Mouse (Mus musculus) liver, embryonic 12.5 days (tissue): Measurements from ENCODE around the gene Olfr1013. TPM values are rescaled to one million over a fixed set of nuclear protein-coding genes. Genes with fewer than 3 reads are reported as not detected.

Experiments
- ATAC-seq: fragments of 200-750 bp; cut with Nextera tagmentation; 2 replicates; pipeline ENCODE4 v1.8.0; 2017; ENCODE audit warnings: moderate number of reproducible peaks, mild to moderate bottlenecking, moderate library complexity
- H3K27ac ChIP-seq: fragments of 300-500 bp; sonication (generic); 2 replicates; pipeline ENCODE4 v1.5.1; 2016; ENCODE audit warnings: mild to moderate bottlenecking
- H3K27me3 ChIP-seq: fragments of 300-500 bp; sonication (generic); replicated peaks from 2 replicates; pipeline ENCODE4 v1.6.1; 2016; ENCODE audit warnings: mild to moderate bottlenecking, moderate library complexity
- H3K36me3 ChIP-seq: fragments of 300-500 bp; sonication (generic); 2 replicates; pipeline ENCODE4 v1.6.1; 2016; ENCODE audit warnings: mild to moderate bottlenecking, moderate library complexity
- H3K4me1 ChIP-seq: fragments of 300-500 bp; sonication (generic); 2 replicates; pipeline ENCODE4 v1.6.1; 2016
- H3K4me2 ChIP-seq: fragments of 300-500 bp; sonication (generic); 2 replicates; pipeline ENCODE4 v1.6.1; 2016; ENCODE audit warnings: mild to moderate bottlenecking, moderate library complexity
- H3K4me3 ChIP-seq: fragments of 300-500 bp; sonication (generic); 2 replicates; pipeline ENCODE4 v1.5.1; 2016; ENCODE audit warnings: mild to moderate bottlenecking, moderate library complexity
- H3K9ac ChIP-seq: fragments of 300-500 bp; sonication (generic); 2 replicates; pipeline ENCODE4 v1.6.1; 2016; ENCODE audit warnings: mild to moderate bottlenecking, moderate library complexity
- H3K9me3 ChIP-seq: fragments of 300-500 bp; sonication (generic); replicated peaks from 2 replicates; pipeline ENCODE4 v1.6.1; 2016; ENCODE audit warnings: mild to moderate bottlenecking, moderate library complexity
- WGBS: fragments of 180-500 bp; shearing (Covaris S2); methylation state at CpG from one replicate; pipeline ENCODE4 v1.1.7; 2016; ENCODE audit not compliant: insufficient replicate concordance; 5-methylcytosine and 5-hydroxymethylcytosine counted together
- polyA plus RNA-seq: library from polyadenylated mRNA; unstranded; fragments of >200 nt; fragmentation: Nextera tagmentation; extraction: Ambion mirVana; gene quantifications from 2 replicates; pipeline ENCODE4 v1.2.1, GENCODE M21; 2016

The Olfr1013 gene
- not detected in 2 replicates for polyA plus RNA-seq

DNA sequence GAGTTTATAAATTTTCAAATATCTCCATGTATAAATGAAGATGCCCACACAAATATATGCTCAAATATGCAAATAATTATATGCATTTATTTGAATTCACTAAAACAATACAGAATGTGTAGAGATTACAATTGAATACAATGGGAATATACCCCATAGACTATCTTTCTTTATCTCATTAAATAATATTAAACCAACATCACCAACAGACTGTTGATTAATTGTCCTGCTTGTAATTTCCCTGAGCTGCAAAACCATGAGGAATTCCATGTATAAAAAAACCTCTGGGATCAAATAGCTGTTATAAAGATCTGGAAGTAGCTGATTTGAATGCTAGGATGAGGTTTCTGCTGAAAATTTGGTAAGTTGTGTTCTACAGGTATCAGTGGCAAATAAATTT is at the start of gene Olfr1013:
TSS of gene Olfr1013 (plus strand) at position 301 of the 400 bp plus-strand sequence.
- no peaks in the 10 kb centered on the region for H3K9me3 ChIP-seq
- H3K4me2 ChIP-seq, result no peak within 1 kb of the TSS
- H3K4me3 ChIP-seq, result no peak within 1 kb of the TSS
- no peak for ATAC-seq
- no peak within 1 kb of the TSS for H3K9ac ChIP-seq
- H3K27ac ChIP-seq, result no peak within 1 kb of the TSS
- no peaks in the 10 kb centered on the region for H3K4me1 ChIP-seq
- H3K27me3 ChIP-seq, result no peaks in the 10 kb centered on the region
- H3K36me3 ChIP-seq, result no peaks in the 10 kb centered on the region

DNA sequence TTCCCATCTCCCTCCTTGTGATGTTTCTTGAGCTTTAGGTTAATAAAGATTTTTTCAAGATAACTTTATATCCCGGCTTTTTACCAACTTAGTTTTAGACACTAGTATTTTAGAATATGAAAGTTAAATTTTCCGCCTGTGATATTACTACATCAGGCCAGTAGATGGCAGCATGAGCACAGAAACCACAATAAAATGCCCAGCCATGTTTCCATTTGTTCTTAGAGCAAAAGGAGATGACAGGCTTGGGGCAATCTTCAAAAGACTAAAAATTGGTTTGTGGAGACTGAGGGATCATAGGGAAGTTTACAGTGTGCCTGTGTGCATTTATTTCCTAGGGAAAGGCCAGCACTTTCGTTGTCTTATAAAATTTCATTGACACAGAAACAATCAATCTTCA is 41.1 kb upstream of the Olfr1013 start:
- 14% methylated on average over 3 of the region's 3 CpGs for whole genome bisulfite sequencing
- Histone ChIP-seq H3K4me2 (no peak overlapping the region), H3K36me3 (no peaks in the 10 kb centered on the region), H3K27me3 (no peaks in the 10 kb centered on the region), H3K9me3 (no peaks in the 10 kb centered on the region), H3K9ac (no peak overlapping the region), H3K4me3 (no peak overlapping the region), H3K4me1 (no peaks in the 10 kb centered on the region), H3K27ac (no peak overlapping the region)
- no peak for ATAC-seq

DNA sequence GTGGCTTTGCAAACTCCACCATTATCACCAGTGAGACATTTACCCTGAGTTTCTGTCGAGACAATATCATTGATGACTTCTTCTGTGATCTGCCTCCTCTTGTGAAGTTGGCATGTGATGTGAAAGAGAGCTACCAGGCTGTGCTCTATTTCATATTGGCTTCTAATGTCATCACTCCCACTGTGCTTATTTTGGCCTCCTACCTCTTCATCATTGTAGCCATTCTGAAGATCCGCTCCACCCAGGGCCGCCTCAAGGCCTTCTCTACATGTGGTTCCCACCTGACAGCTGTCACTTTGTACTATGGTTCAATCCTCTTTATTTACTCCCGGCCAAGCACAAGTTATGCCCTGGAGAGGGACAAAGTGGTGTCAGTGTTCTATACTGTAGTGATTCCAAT is 13.1 kb upstream of the Olfr1013 start:
- no peak for ATAC-seq
- WGBS, result 64% methylated on average over 4 of the region's 4 CpGs
- Histone ChIP-seq H3K4me1 (no peaks in the 10 kb centered on the region), H3K9ac (no peak overlapping the region), H3K4me2 (no peak overlapping the region), H3K27ac (no peak overlapping the region), H3K27me3 (no peaks in the 10 kb centered on the region), H3K4me3 (no peak overlapping the region), H3K36me3 (no peaks in the 10 kb centered on the region), H3K9me3 (no peaks in the 10 kb centered on the region)

DNA sequence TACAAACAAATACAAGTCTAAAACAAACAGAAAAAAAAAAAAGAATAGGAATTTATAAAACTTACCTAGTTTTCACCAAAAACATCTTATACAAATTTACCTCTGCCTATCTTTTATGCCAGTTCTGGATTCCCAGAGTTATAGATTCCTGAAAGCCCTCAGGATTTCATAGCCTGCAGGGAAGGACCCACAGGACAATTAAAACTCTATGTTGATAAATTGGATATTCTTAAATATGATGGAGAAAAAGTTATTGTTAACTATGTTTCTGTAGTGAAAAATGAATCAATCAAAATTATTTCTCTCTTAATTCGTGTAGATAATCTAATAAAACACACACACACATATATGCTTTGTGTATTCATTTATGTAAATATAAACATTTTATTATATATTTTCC is 4.2 kb upstream of the Olfr1013 start, which contains the start of gene Olfr1012:
TSS of gene Olfr1012 (minus strand) at position 101 of the 400 bp plus-strand sequence.
- no peak within 1 kb of the TSS for H3K4me3 ChIP-seq
- WGBS, result 44% methylated on average over 1 of the region's 1 CpGs
- ATAC-seq, result no peak

DNA sequence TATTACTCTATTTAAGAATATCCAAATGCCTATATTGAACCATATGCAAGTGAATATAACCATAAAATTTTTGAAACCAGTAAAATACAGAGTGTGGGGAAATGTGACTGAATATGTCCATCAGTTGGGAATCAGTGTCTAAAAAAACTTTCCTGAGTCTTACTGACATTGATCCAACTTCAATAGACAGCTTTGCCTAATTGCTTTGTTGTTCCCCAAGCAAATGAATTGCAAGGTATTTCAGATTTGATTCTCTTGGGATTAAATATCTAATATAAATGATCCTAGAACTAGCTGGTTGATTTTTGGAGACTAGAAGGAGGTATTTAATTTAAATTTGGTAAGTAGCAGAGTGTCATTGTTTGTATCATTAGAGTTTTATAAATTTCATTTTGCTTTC is 5.5 kb downstream of the Olfr1013 start, which contains the start of gene Olfr1014:
TSS of gene Olfr1014 (plus strand) at position 301 of the 400 bp plus-strand sequence.
- no peaks in the 10 kb centered on the region for H3K27me3 ChIP-seq
- no peak within 1 kb of the TSS for H3K4me2 ChIP-seq
- no peak within 1 kb of the TSS for H3K27ac ChIP-seq
- H3K4me1 ChIP-seq, result no peaks in the 10 kb centered on the region
- H3K36me3 ChIP-seq, result no peaks in the 10 kb centered on the region
- ATAC-seq, result no peak
- H3K9ac ChIP-seq, result no peak within 1 kb of the TSS
- no peak within 1 kb of the TSS for H3K4me3 ChIP-seq
- H3K9me3 ChIP-seq, result no peaks in the 10 kb centered on the region

More for the DNA sequence above, 4.2 kb upstream of the Olfr1013 start, which contains the start of gene Olfr1012:
- Histone ChIP-seq H3K27me3 (no peaks in the 10 kb centered on the region), H3K36me3 (no peaks in the 10 kb centered on the region), H3K9ac (no peak within 1 kb of the TSS), H3K9me3 (no peaks in the 10 kb centered on the region), H3K27ac (no peak within 1 kb of the TSS), H3K4me2 (no peak within 1 kb of the TSS), H3K4me1 (no peaks in the 10 kb centered on the region)

DNA sequence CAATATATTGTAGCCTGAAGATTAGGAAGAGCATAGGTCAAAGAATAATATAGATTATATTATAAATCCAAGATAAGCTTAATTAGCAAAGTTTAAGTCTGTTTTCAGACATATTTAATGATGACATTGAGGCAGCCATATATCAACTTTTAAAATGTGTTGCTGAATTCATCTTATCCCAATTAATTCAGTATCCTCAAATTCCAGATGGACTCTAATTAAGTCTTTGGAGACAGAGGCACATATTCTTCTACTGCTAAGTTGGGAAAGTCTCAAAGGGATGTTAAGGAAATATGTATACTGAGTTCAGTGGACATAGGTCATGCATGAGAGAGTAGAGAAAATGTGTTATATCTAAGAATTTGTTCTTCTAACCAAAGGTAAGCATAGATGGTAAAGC is 14.8 kb downstream of the Olfr1013 start, which contains the start of gene Olfr1015:
TSS of gene Olfr1015 (plus strand) at position 301 of the 400 bp plus-strand sequence.
- Histone ChIP-seq H3K9me3 (no peaks in the 10 kb centered on the region), H3K9ac (no peak within 1 kb of the TSS)
- ATAC-seq, result no peak

DNA sequence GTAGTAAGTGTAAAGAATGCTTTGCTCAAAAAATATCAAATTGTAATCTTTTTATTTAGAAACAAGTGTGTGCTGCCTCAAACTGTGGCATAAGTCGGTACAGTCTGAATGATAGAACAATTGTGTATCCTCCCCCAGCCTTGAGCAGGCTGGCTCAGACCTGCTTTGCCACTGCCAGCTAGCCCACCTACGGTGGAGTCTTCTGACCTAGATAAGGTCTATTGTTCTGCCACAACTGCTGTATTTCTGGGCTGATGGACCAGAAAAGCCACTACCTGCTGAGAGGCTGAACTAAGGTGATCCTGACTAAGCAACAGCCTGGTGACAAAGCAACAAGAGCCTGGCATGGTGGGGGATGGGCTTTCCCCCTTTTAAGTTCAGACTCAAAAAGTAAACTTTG is 25.4 kb downstream of the Olfr1013 start:
- 61% methylated on average over 2 of the region's 2 CpGs for WGBS
- ATAC-seq, result no peak
- H3K9ac ChIP-seq, result no peak overlapping the region

More for the DNA sequence above, 14.8 kb downstream of the Olfr1013 start, which contains the start of gene Olfr1015:
- H3K4me3 ChIP-seq, result no peak within 1 kb of the TSS
- H3K36me3 ChIP-seq, result no peaks in the 10 kb centered on the region
- H3K27me3 ChIP-seq, result no peaks in the 10 kb centered on the region
- H3K4me2 ChIP-seq, result no peak within 1 kb of the TSS
- no peak within 1 kb of the TSS for H3K27ac ChIP-seq
- H3K4me1 ChIP-seq, result no peaks in the 10 kb centered on the region

DNA sequence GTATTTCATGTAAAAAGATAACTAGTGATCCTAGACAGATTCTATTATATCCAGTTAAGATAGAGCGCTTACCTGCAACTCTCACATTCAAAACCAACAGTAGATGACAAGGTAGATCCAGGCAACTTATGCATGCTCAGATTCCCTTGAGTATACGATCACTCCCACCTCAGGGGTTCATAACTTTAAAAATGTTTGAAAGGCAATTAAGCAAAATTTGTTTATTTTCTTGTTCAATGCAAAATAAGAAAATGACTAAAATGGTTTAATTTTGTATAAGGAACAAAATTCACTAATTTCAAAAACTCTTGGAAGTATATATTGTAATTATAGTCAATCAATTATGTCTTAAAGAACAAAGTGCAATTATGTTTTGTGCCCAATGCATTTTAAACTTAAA is 35.5 kb downstream of the Olfr1013 start, which contains the start of gene Olfr1016:
TSS of gene Olfr1016 (minus strand) at position 101 of the 400 bp plus-strand sequence.
- no peak within 1 kb of the TSS for H3K9ac ChIP-seq
- no peak for ATAC-seq
- H3K4me2 ChIP-seq, result no peak within 1 kb of the TSS
- H3K27me3 ChIP-seq, result no peaks in the 10 kb centered on the region
- 73% methylated on average over 2 of the region's 2 CpGs for WGBS
- H3K9me3 ChIP-seq, result no peaks in the 10 kb centered on the region
- no peaks in the 10 kb centered on the region for H3K4me1 ChIP-seq
- H3K4me3 ChIP-seq, result no peak within 1 kb of the TSS
- H3K36me3 ChIP-seq, result no peaks in the 10 kb centered on the region
- H3K27ac ChIP-seq, result no peak within 1 kb of the TSS

More for the DNA sequence above, 25.4 kb downstream of the Olfr1013 start:
- H3K27me3 ChIP-seq, result no peaks in the 10 kb centered on the region
- no peaks in the 10 kb centered on the region for H3K4me1 ChIP-seq
- H3K36me3 ChIP-seq, result no peaks in the 10 kb centered on the region
- no peaks in the 10 kb centered on the region for H3K9me3 ChIP-seq
- H3K27ac ChIP-seq, result no peak overlapping the region
- H3K4me3 ChIP-seq, result no peak overlapping the region
- H3K4me2 ChIP-seq, result no peak overlapping the region

DNA sequence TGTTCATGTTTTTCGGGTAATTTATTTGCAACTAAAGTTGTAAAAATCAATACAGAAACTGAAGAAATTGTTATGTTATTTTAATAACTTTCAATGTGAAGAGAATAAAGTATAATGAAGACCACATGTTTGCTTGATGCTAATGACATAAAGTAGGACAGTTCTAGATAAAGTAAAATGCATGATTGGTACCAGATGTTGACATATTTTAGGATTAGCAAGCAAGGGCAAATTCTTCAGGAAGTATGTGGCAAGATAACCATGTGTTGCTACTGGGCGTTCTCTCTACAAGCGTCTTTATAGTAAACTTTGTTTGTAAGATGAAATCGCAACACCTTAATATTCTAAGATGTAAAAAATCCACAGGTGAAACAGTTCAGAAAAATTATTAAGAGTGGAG is 37.6 kb downstream of the Olfr1013 start:
- Histone ChIP-seq H3K9ac (no peak overlapping the region), H3K27ac (no peak overlapping the region), H3K4me3 (no peak overlapping the region), H3K4me2 (no peak overlapping the region), H3K27me3 (no peaks in the 10 kb centered on the region), H3K4me1 (no peaks in the 10 kb centered on the region), H3K9me3 (no peaks in the 10 kb centered on the region), H3K36me3 (no peaks in the 10 kb centered on the region)
- ATAC-seq, result no peak
- 67% methylated on average over 4 of the region's 4 CpGs for WGBS

DNA sequence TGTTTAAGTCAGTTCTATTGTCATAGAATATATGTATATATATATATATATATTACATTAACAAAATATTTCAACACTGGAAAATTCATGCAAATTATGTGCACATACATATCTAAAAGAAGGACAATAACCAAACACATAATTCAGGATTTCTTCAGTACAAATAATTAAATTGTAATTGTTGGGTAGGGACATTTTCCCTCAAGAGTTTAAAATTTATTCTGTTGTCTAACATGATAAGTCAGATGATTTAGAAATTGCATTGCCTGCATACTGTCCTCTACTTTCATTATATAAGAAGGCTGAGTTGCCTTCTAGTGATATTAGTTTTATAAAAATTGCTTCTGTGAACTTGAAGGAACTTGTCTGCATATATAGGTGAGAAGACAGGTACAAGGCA is 51.3 kb downstream of the Olfr1013 start, which contains the start of gene Olfr1018:
TSS of gene Olfr1018 (plus strand) at position 301 of the 400 bp plus-strand sequence.
- H3K9me3 ChIP-seq, result no peaks in the 10 kb centered on the region
- H3K4me1 ChIP-seq, result no peaks in the 10 kb centered on the region
- ATAC-seq, result no peak
- no peaks in the 10 kb centered on the region for H3K36me3 ChIP-seq
- no peak within 1 kb of the TSS for H3K9ac ChIP-seq
- no peaks in the 10 kb centered on the region for H3K27me3 ChIP-seq
- H3K4me2 ChIP-seq, result no peak within 1 kb of the TSS
- no peak within 1 kb of the TSS for H3K27ac ChIP-seq
- no peak within 1 kb of the TSS for H3K4me3 ChIP-seq

Other genes starting within 250 kb of the Olfr1013 start
- gene 4833423E24Rik, start 248.1 kb upstream of the Olfr1013 start, polyA plus RNA-seq, result not detected in 2 replicates
- not detected in 2 replicates for gene Olfr996, start 187.9 kb upstream of the Olfr1013 start, polyA plus RNA-seq
- gene Olfr998, start 178.2 kb upstream of the Olfr1013 start, polyA plus RNA-seq, result not detected in 2 replicates
- not detected in 2 replicates for gene Olfr1000, start 155.2 kb upstream of the Olfr1013 start, polyA plus RNA-seq
- not detected in 2 replicates for gene Olfr1002, start 116.4 kb upstream of the Olfr1013 start, polyA plus RNA-seq
- gene Olfr154, start 102.6 kb upstream of the Olfr1013 start, polyA plus RNA-seq, result not detected in 2 replicates
- not detected in 2 replicates for gene Olfr1006, start 88.3 kb upstream of the Olfr1013 start, polyA plus RNA-seq
- gene Olfr1008, start 77.7 kb upstream of the Olfr1013 start, polyA plus RNA-seq, result not detected in 2 replicates
- gene Olfr1009, start 51.7 kb upstream of the Olfr1013 start, polyA plus RNA-seq, result not detected in 2 replicates
- not detected in 2 replicates for gene Olfr1012, start 4.3 kb upstream of the Olfr1013 start, polyA plus RNA-seq
- gene Olfr1014, start 5.6 kb downstream of the Olfr1013 start, polyA plus RNA-seq, result not detected in 2 replicates
- gene Olfr1015, start 14.9 kb downstream of the Olfr1013 start, polyA plus RNA-seq, result not detected in 2 replicates
- gene Olfr1016, start 35.4 kb downstream of the Olfr1013 start, polyA plus RNA-seq, result not detected in 2 replicates
- not detected in 2 replicates for gene Olfr1018, start 51.4 kb downstream of the Olfr1013 start, polyA plus RNA-seq
- gene Olfr1019, start 78.4 kb downstream of the Olfr1013 start, polyA plus RNA-seq, result not detected in 2 replicates
- not detected in 2 replicates for gene Olfr1020, start 79.9 kb downstream of the Olfr1013 start, polyA plus RNA-seq
- gene Olfr1022, start 101.5 kb downstream of the Olfr1013 start, polyA plus RNA-seq, result not detected in 2 replicates
- not detected in 2 replicates for gene Olfr1023, start 118.5 kb downstream of the Olfr1013 start, polyA plus RNA-seq
- gene Olfr1024, start 138.0 kb downstream of the Olfr1013 start, polyA plus RNA-seq, result not detected in 2 replicates
- gene Olfr1025-ps1, start 148.1 kb downstream of the Olfr1013 start, polyA plus RNA-seq, result not detected in 2 replicates
- not detected in 2 replicates for gene Olfr1026, start 154.5 kb downstream of the Olfr1013 start, polyA plus RNA-seq
- not detected in 2 replicates for gene Olfr1028, start 183.3 kb downstream of the Olfr1013 start, polyA plus RNA-seq
- gene Olfr1029, start 206.8 kb downstream of the Olfr1013 start, polyA plus RNA-seq, result not detected in 2 replicates
- not detected in 2 replicates for gene Olfr1030, start 212.2 kb downstream of the Olfr1013 start, polyA plus RNA-seq
- not detected in 2 replicates for gene Olfr1031, start 223.2 kb downstream of the Olfr1013 start, polyA plus RNA-seq
- not detected in 2 replicates for gene Olfr1032, start 238.4 kb downstream of the Olfr1013 start, polyA plus RNA-seq